Mouse (Mus musculus) macrophage (primary cell): Measurements from ENCODE around the gene Gnb1l. TPM values are rescaled to one million over a fixed set of nuclear protein-coding genes. Genes with fewer than 3 reads are reported as not detected.
"Not testable (repeated sequence)": the region's sequence is repeated elsewhere in the genome, so short reads cannot be mapped to it uniquely, and the experiment has no call there.

ENCODE experiments used
- H3K27ac ChIP-seq: fragments of 350-480 bp; formaldehyde crosslinking; 2 replicates; pipeline ENCODE4 v1.9.0; 2021
- H3K36me3 ChIP-seq: fragments of 350-480 bp; formaldehyde crosslinking; 2 replicates; pipeline ENCODE4 v1.9.0; 2021; ENCODE audit errors: inconsistent target
- H3K4me3 ChIP-seq: fragments of 350-480 bp; formaldehyde crosslinking; 2 replicates; pipeline ENCODE4 v1.9.0; 2021; ENCODE audit errors: inconsistent target
- H3K79me2 ChIP-seq: fragments of 350-480 bp; formaldehyde crosslinking; 2 replicates; pipeline ENCODE4 v1.9.0; 2021; ENCODE audit errors: inconsistent target
- WGBS: methylation state at CpG from one replicate; pipeline ENCODE4 v1.1.7; 2026; ENCODE audit warnings: inconsistent platforms; ENCODE audit not compliant: missing documents; 5-methylcytosine and 5-hydroxymethylcytosine counted together
- polyA plus RNA-seq: library from polyadenylated mRNA; stranded (reverse); fragments of 250-400 nt; gene quantifications from 3 replicates; pipeline ENCODE4 v1.2.4, GENCODE M21; 2018; ENCODE audit warnings: inconsistent platforms

Gnb1l gene
- polyA plus RNA-seq, 1 experiment from 2014 or later = 0.89 TPM

DNA sequence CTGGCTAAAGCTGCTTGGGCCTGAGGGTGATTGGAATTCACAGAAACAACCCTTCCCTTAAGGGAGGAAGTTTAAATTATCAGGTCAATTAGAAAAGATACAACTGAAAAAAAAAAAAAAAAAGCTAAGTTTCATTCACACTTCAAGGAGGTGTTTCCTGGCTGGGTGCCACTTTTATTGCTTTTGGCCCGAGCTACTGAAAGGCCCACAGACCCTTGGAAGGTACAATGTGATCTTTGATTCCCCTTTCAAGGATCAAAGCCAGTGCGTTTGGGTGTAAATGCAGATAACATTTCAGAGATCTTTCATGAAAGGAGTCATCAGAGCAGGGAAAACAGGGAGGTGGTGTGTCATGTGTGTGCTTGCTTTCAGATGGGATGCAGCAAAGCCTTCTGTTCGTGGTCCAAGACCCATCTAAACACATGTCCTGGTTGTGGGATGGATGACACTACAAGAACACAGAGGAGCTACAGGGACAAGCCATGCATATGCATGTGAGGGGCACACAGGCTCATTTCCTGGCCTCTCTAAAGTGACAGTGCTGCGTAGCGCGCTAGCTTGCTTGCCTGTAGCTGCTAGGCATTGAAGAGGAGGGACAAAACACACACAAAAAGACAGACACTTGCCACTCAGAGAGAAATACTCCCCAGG is 523 bp upstream of the Gnb1l start:
- Histone ChIP-seq H3K79me2 (no peaks in the 10 kb centered on the region), H3K36me3 (no peaks in the 10 kb centered on the region), H3K27ac (peak overlapping the region; percentile 62), H3K4me3 (peak overlapping the region; percentile 85)
- WGBS = 10% methylated on average over 6 of the region's 6 CpGs

DNA sequence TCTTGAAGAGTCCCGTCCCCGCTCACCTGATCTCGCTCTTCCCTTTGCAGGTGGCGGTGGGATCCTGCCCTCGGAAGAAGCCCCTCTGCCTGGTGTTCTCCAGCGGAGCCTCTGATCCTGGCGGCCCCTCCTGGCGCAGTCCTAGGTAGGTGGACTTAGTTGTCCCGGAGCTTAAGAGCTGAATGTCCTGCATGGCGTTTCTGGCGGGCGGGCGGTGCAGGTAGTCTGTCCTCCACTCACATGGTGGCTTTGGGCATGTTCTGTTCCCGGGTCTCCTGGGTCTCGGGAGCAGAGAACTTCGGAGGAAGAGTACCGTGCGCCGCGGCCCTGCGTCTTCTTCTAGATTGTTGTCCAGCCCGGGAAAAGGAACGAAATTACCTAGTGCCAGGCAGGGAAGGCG is 483 bp downstream of the Gnb1l start:
- Histone ChIP-seq H3K4me3 (peak overlapping the region; percentile 85), H3K79me2 (no peaks in the 10 kb centered on the region), H3K36me3 (no peaks in the 10 kb centered on the region), H3K27ac (no peak overlapping the region)
- under 1% methylated on average over 24 of the region's 24 CpGs for WGBS

DNA sequence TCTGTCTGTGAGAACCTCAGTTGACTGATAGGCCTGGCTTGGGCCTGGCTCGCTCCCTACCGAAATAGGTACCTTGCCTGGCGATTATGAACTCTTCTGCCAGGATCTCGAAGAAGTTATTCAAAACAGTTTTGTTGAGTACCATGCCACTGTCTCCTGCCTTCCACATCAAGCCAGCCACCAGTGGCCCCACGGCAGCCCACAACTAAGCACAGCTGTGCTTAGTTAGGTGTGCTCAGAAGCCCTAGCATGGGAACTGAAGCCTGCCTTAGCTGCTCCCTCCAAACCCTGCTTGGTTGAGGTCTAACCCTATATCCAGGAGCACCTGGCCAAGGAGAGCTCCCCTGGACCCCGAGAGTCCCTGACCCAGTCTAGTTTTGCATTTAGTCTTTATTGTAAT is 3.0 kb downstream of the Gnb1l start:
- Histone ChIP-seq H3K4me3 (no peak overlapping the region), H3K27ac (no peak overlapping the region), H3K79me2 (no peaks in the 10 kb centered on the region), H3K36me3 (no peaks in the 10 kb centered on the region)
- WGBS = 95% methylated on average over 6 of the region's 6 CpGs

DNA sequence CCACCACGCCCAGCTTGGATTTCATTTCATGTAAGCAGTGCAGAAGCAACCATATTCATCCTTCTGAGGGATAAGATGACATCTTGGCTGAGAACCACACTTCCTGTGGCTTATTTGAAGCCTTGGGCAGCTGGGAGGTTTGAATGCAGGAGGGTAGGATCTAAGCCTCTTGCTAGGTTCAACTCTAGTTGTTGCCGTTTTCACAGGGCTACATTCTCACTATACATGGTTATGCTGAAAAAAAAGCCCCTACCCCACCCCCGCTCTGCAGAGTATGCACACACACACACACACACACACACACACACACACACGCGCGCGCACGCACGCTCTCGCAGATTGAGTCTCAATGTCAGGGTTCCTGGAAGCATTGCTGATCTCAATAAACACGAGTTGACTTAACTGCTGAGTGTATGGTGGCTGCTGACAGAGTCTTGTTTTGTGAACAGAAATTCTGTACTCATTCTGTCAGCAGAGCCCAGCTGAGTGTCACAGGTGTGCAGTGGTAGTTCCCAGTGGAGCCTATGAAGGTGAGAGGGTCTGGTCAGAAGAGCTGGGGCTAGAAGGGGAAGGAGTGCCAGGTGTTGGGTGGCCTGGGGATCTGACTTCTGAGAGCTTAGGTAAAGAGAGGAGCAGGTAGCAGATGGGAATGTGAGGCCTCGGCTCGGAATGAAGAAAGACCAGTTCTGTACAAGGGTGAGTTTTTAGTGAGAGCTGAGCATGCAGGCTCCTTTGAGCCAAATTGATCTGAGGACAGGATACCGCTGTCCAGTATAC is 5.2 kb downstream of the Gnb1l start:
- no peak overlapping the region for H3K27ac ChIP-seq
- 90% methylated on average over 13 of the region's 14 CpGs for WGBS
- no peak overlapping the region for H3K4me3 ChIP-seq
- H3K79me2 ChIP-seq = no peaks in the 10 kb centered on the region
- no peaks in the 10 kb centered on the region for H3K36me3 ChIP-seq

DNA sequence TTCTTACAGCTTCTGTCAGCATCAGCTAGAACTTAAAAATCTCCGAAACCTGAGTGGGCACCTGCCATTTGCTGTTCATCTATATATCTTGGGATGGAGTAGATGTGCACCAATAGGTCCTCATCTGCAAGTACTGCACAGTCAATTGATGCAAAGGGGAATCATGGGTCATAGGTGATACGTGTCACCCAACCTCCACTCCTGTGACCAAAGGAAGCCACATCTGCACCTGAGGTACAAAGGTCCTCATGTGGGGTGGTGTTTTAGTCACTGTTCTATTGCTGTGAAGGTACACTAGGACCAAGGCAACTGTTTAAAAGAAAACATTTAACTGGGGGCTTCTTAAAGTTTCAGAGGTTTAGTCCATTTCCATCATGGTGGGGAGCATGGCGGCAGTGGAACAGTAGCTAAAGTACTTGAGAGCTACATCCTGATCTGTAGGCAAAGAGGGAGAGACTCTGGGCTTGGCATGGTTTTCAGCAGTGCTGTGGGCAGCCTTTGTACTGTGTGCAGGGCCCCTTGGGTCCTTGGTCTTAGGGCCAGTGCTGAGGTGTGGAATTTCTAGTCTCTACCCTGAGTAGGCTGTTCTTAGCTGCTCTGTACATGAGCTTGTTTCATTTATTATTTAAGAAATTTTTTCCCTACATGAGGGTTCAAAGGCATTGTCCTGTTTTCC is 8.1 kb downstream of the Gnb1l start:
- Histone ChIP-seq H3K79me2 (no peaks in the 10 kb centered on the region), H3K36me3 (no peaks in the 10 kb centered on the region), H3K27ac (no peak overlapping the region), H3K4me3 (no peak overlapping the region)
- 97% methylated on average over 3 of the region's 3 CpGs for WGBS

DNA sequence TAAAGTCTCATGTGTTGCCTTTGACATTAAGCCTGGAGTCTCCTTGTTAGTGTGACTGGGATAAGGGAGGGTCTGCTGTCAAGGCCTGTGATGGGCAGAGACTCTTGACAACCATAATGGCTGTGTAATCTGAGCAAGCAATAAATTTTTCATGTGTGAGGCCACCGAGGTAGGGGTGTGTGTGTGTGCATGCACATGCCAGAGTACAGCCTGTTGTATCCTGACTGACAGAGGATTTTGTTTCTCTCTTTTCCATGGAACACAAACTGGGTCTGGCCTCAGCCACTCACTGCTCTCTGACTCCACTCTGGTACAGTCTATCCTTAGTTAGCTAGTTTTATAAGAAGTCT is 8.7 kb downstream of the Gnb1l start:
- Histone ChIP-seq H3K79me2 (no peaks in the 10 kb centered on the region), H3K36me3 (no peaks in the 10 kb centered on the region), H3K4me3 (no peak overlapping the region), H3K27ac (no peak overlapping the region)
- WGBS = 90% methylated on average over 1 of the region's 1 CpGs

DNA sequence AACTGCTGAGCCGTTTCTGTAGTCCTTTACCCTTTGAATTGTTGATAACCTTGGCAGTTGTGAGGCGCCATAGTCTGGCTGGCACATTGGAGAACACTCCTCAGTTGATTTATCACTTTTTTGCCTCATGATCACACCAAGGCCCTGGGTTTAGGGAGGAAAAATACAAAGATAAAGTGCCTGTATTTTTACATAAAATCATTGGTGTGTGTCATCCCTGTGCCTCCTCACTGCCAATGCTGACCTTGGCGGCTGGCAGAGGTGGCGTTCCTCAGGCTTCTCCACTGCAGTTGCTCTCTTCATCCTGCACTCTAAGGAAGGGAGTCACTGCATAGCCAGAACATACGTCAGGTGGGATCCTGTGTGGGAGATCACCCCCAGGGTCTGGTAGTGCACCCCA is 13.2 kb downstream of the Gnb1l start:
- no peak overlapping the region for H3K27ac ChIP-seq
- no peaks in the 10 kb centered on the region for H3K36me3 ChIP-seq
- no peaks in the 10 kb centered on the region for H3K79me2 ChIP-seq
- 93% methylated on average over 5 of the region's 5 CpGs for WGBS
- no peak overlapping the region for H3K4me3 ChIP-seq

- Histone ChIP-seq H3K79me2 (no peaks in the 10 kb centered on the region), H3K36me3 (no peaks in the 10 kb centered on the region), H3K27ac (no peak overlapping the region), H3K4me3 (no peak overlapping the region)
- WGBS = 96% methylated on average over 4 of the region's 6 CpGs
Observed at GRCm38 (mm10) chr16:18513508-18513907, 15.0 kb downstream of the Gnb1l start.

GRCm38 (mm10) chr16:18518091-18518490 is 19.6 kb downstream of the Gnb1l start:
- Histone ChIP-seq H3K79me2 (no peaks in the 10 kb centered on the region), H3K27ac (no peak overlapping the region), H3K36me3 (no peaks in the 10 kb centered on the region), H3K4me3 (no peak overlapping the region)

- no peak overlapping the region for H3K27ac ChIP-seq
- 92% methylated on average over 8 of the region's 8 CpGs for WGBS
- no peaks in the 10 kb centered on the region for H3K79me2 ChIP-seq
- H3K4me3 ChIP-seq = no peak overlapping the region
- H3K36me3 ChIP-seq = no peaks in the 10 kb centered on the region
Observed at GRCm38 (mm10) chr16:18523563-18524245, 25.2 kb downstream of the Gnb1l start.

- H3K4me3 ChIP-seq = no peak overlapping the region
- H3K27ac ChIP-seq = no peak overlapping the region
- no peaks in the 10 kb centered on the region for H3K79me2 ChIP-seq
- no peaks in the 10 kb centered on the region for H3K36me3 ChIP-seq
- WGBS = 90% methylated on average over 5 of the region's 5 CpGs
Observed at GRCm38 (mm10) chr16:18528656-18529055, 30.1 kb downstream of the Gnb1l start.

DNA sequence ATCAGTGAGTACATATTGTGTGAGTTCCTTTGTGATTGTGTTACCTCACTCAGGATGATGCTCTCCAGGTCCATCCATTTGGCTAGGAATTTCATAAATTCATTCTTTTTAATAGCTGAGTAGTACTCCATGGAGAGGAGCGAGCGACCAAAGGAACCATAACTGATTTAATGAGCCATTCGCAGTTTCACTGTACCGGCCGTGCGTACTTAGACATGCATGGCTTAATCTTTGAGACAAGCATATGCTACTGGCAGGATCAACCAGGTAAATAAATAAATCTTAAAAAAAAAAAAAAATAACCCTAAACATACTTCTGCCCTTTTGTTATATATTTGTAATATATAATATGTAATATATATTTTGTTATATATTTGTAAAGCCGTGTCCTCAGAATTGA is 34.5 kb downstream of the Gnb1l start:
- H3K4me3 ChIP-seq, H3K27ac ChIP-seq, H3K79me2 ChIP-seq, H3K36me3 ChIP-seq: not testable (repeated sequence)
- WGBS = 93% methylated on average over 7 of the region's 7 CpGs

DNA sequence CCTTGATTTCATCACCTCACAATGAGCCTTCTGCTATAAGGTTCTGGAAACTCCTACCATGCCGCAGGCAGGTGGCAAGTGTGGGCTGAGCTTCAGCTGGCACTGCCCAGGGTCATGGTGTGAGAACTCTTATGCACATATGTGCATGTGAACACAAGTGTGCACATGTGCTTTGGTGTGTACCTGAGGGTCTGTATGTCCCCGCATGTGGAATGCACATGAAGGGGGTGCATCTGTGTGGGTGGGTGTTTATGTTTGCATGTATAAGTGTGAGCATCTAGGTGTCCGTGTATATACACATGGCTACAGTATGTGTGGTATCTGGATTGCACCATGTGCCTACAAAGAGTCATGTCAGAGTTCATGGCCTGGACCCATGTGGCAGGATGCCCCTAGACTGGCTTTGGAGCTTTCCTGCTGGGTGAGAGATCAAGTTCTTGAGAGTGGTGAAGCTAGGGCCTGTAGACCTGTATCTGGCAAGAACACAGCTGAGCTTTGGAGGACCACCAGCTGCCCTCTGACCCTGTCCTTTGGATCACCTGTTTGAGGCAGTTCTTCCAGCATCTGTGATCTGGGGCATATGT is 39.0 kb downstream of the Gnb1l start:
- Histone ChIP-seq H3K79me2 (no peaks in the 10 kb centered on the region), H3K27ac (no peak overlapping the region), H3K4me3 (no peak overlapping the region), H3K36me3 (no peaks in the 10 kb centered on the region)
- WGBS = 93% methylated on average over 3 of the region's 3 CpGs

DNA sequence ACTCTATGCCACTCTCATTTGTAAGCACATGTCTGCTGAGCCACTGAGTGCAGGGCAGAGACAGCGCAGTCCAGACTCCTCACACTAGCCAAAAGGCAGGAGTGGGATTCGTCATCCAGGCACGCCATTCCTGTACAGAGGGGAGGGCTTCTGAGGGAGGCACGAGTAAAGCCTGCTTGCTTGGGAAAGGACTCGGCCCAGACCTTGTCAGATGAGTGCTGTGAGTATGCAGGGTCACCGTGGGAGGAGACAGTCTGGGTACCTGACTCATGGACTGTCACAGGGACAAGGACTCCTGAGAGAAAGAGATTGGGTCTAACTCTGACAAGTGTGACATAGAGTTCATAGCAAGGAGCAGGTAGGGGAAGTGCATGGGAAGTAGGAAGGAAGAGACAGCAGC is 40.8 kb downstream of the Gnb1l start:
- Histone ChIP-seq H3K27ac (no peak overlapping the region), H3K4me3 (no peak overlapping the region), H3K36me3 (no peaks in the 10 kb centered on the region), H3K79me2 (no peaks in the 10 kb centered on the region)
- 90% methylated on average over 6 of the region's 6 CpGs for WGBS
